Mouse (Mus musculus): ENCODE measurements around the gene Zfp362. TPM values are rescaled to one million over a fixed set of nuclear protein-coding genes. Genes with fewer than 3 reads are reported as not detected.

The Zfp362 gene
- polyA plus RNA-seq, 1 experiment from 2014 or later, result 31.1 TPM

DNA sequence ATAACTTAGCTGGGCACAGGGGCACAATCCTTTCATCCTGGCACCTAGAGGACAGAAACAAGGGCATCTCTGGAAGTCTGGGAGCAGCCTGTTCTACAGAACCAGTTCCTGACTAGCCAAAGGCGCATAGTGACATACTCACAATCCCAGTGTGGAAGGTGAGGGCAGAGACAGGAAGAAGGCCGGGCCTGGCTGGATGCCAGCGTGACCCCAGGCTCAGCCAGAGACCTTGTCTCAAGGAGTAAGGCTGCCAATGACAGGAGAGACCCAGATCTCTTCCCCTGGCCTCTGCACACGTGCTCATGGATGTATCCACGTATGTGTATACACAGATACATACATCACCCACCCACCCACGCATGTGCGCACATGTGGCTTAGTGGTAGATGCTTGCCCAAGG, 23.8 kb downstream of the Zfp362 start:
- Histone ChIP-seq H3K4me3 (ENCODE audit: low read depth, low read length) (no peak overlapping the region), H3K9ac (replicated peaks; ENCODE audit: low read length) (no peak overlapping the region), H3K27me3 (ENCODE audit: control insufficient read depth, insufficient read depth, low read length) (no peaks in the 10 kb centered on the region), H3K27ac (replicated peaks; ENCODE audit: low read depth, low read length) (no peak overlapping the region), H3K4me1 (ENCODE audit: control insufficient read depth, insufficient read depth, low read length) (no peaks in the 10 kb centered on the region), H3K4me2 (ENCODE audit: low read depth, low read length) (no peak overlapping the region), H3K9me3 (replicated peaks; ENCODE audit: control insufficient read depth, low read length) (no peaks in the 10 kb centered on the region), H3K36me3 (replicated peaks; ENCODE audit: control insufficient read depth, insufficient read depth, low read depth, low read length) (peaks cover 18% of the 10 kb centered on the region)
- ATAC-seq (replicated peaks; ENCODE audit: insufficient number of reproducible peaks, low FRiP score, low TSS enrichment, low read depth) (no peak), DNase-seq (ENCODE audit: low spot score) (no peak)
- WGBS, result 89% methylated on average over 7 of the region's 7 CpGs

DNA sequence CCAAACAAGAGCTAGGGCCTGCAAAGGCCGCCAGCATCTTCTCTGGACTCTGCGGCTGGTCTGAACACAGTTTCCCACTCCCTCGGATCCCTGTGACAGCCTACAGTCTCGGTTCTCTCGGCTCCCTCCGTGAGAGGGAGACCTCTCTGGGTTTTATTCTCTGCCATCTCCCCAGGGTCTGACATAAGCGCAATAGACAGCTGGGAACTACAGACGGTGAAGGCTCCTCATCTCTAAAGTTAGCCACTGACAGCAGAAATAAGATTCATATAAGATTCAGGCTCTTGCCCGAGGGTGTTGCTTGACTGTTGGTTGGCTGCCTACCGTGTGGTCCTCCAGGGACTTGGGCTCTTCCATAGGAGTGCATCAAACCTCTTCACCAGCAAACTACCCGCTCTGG, 28.3 kb downstream of the Zfp362 start:
- Histone ChIP-seq H3K4me3 (ENCODE audit: low read depth, low read length) (no peak overlapping the region), H3K9me3 (replicated peaks; ENCODE audit: control insufficient read depth, low read length) (no peaks in the 10 kb centered on the region), H3K36me3 (replicated peaks; ENCODE audit: control insufficient read depth, insufficient read depth, low read depth, low read length) (peaks cover 16% of the 10 kb centered on the region), H3K9ac (replicated peaks; ENCODE audit: low read length) (no peak overlapping the region), H3K27ac (replicated peaks; ENCODE audit: low read depth, low read length) (no peak overlapping the region), H3K27me3 (ENCODE audit: control insufficient read depth, insufficient read depth, low read length) (no peaks in the 10 kb centered on the region), H3K4me2 (ENCODE audit: low read depth, low read length) (no peak overlapping the region), H3K4me1 (ENCODE audit: control insufficient read depth, insufficient read depth, low read length) (no peaks in the 10 kb centered on the region)
- no peak for DNase-seq (ENCODE audit: low spot score)
- 85% methylated on average over 11 of the region's 11 CpGs for WGBS
- no peak for ATAC-seq (replicated peaks; ENCODE audit: insufficient number of reproducible peaks, low FRiP score, low TSS enrichment, low read depth)

DNA sequence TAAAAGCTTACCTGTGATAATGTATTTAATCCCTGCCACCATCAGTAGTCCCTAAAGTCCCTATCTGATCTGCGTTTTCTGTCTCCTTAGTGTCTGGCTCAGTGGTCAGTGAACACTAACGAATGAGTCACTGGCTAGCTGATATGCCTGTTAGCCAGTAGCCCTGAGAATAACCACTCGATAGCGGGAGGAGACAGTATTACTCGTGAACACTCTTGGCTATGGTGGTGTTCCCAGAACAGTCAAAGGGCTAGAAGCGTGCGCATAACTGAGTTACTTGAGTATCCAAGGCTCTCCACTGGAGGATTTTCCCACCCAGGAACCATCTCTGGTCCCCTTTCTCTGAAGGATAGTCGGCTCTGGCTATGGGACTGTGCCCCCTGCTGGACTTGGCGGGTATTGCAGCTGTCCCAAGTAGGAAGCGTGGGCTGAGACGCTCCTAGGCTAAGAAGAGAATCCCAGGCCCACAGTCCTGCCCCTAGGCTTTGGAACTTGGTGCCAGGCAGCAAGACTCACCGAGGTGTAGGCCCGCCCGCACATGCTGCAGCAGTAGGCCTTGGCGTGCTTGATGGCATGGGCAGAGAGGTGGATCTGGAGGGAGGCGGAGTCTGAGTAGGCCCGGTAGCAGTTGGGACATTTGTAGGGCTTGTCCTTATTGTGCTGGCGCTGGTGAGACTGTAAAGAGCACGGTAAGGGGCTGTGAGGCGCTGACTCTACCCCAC, 29.1 kb downstream of the Zfp362 start:
- no peaks in the 10 kb centered on the region for H3K4me1 ChIP-seq (ENCODE audit: control insufficient read depth, insufficient read depth, low read length)
- WGBS, result 49% methylated on average over 20 of the region's 20 CpGs
- H3K27me3 ChIP-seq (ENCODE audit: control insufficient read depth, insufficient read depth, low read length), result no peaks in the 10 kb centered on the region
- no peak overlapping the region for H3K4me2 ChIP-seq (ENCODE audit: low read depth, low read length)
- ATAC-seq (replicated peaks; ENCODE audit: insufficient number of reproducible peaks, low FRiP score, low TSS enrichment, low read depth) (peak; percentile 35; the same call in 1 of the 2 replicates), DNase-seq (ENCODE audit: low spot score) (peak; percentile 84)
- H3K27ac ChIP-seq (replicated peaks; ENCODE audit: low read depth, low read length), result no peak overlapping the region
- H3K9me3 ChIP-seq (replicated peaks; ENCODE audit: control insufficient read depth, low read length), result no peaks in the 10 kb centered on the region
- no peak overlapping the region for H3K4me3 ChIP-seq (ENCODE audit: low read depth, low read length)
- no peak overlapping the region for H3K9ac ChIP-seq (replicated peaks; ENCODE audit: low read length)
- peaks cover 13% of the 10 kb centered on the region for H3K36me3 ChIP-seq (replicated peaks; ENCODE audit: control insufficient read depth, insufficient read depth, low read depth, low read length)

DNA sequence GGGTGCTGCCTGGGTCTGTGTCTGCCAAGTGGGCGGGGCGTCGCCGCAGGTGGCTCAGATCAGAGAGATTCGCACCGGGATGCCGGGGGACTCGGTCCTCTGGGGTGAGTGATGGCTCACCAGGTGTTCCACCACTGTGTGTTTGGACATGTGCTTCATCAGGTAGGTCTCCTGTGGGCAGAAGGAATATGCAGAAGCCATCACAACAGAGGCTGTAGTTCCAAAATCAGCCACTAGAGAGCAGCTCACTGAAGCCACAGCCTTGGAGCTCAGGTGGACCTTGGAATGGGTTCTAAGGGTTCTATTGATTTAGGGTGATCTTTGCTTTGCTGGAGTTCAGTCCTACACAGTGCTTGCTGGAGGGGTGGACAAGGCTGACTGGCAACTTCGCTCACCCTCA, 31.4 kb downstream of the Zfp362 start:
- ATAC-seq (replicated peaks; ENCODE audit: insufficient number of reproducible peaks, low FRiP score, low TSS enrichment, low read depth), result no peak

DNA sequence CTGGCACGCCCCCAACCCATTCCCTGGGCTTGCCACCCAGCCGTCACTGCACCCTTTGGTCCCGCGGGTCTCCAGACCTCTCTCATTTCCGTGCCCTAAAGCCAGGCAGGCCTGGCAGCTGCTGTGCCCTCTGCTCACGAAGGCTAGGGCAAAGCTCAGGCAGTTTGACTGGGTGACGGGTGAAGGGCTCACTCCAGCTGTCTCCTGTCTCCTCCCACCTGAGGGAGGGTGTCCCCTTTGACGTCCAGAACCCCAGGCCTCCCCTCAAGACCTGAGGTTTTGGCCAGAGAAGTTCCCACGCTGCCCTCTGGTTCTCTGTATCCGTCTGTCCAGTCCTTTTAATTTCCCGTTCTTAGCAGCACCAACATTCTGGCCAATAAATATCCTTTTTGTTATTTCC, 32.0 kb downstream of the Zfp362 start:
- DNase-seq (ENCODE audit: low spot score) (no peak), ATAC-seq (replicated peaks; ENCODE audit: insufficient number of reproducible peaks, low FRiP score, low TSS enrichment, low read depth) (no peak)
- Histone ChIP-seq H3K27ac (replicated peaks; ENCODE audit: low read depth, low read length) (no peak overlapping the region), H3K4me2 (ENCODE audit: low read depth, low read length) (no peak overlapping the region), H3K4me3 (ENCODE audit: low read depth, low read length) (no peak overlapping the region), H3K9ac (replicated peaks; ENCODE audit: low read length) (no peak overlapping the region), H3K27me3 (ENCODE audit: control insufficient read depth, insufficient read depth, low read length) (no peaks in the 10 kb centered on the region), H3K9me3 (replicated peaks; ENCODE audit: control insufficient read depth, low read length) (no peaks in the 10 kb centered on the region), H3K4me1 (ENCODE audit: control insufficient read depth, insufficient read depth, low read length) (no peaks in the 10 kb centered on the region), H3K36me3 (replicated peaks; ENCODE audit: control insufficient read depth, insufficient read depth, low read depth, low read length) (peaks cover 11% of the 10 kb centered on the region)
- 92% methylated on average over 11 of the region's 11 CpGs for WGBS

More for the DNA sequence above, 31.4 kb downstream of the Zfp362 start:
- WGBS, result 84% methylated on average over 9 of the region's 9 CpGs
- Histone ChIP-seq H3K4me3 (ENCODE audit: low read depth, low read length) (no peak overlapping the region), H3K9me3 (replicated peaks; ENCODE audit: control insufficient read depth, low read length) (no peaks in the 10 kb centered on the region), H3K9ac (replicated peaks; ENCODE audit: low read length) (no peak overlapping the region), H3K36me3 (replicated peaks; ENCODE audit: control insufficient read depth, insufficient read depth, low read depth, low read length) (peaks cover 11% of the 10 kb centered on the region), H3K27me3 (ENCODE audit: control insufficient read depth, insufficient read depth, low read length) (no peaks in the 10 kb centered on the region), H3K27ac (replicated peaks; ENCODE audit: low read depth, low read length) (no peak overlapping the region), H3K4me1 (ENCODE audit: control insufficient read depth, insufficient read depth, low read length) (no peaks in the 10 kb centered on the region), H3K4me2 (ENCODE audit: low read depth, low read length) (no peak overlapping the region)
- peak; percentile 68 for DNase-seq (ENCODE audit: low spot score)

DNA sequence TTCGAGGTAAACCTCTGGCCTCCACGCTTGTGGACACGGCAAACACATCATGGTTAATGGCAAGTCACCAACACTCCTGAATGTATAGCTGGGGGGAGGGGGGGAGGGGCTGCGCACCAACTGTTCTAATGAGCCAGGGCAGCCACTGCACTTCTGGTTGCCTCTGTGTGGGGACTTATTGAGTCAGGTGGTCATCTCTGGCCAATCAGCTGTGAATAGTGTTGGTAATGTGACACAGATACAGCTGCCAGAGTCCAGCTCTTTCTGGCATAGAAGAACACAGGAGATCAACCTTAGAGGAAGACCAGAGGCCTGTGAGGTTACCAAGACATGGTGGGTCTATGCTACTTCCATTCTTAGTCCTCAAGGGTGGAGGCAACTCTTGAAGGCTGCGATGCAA, 35.1 kb downstream of the Zfp362 start:
- 84% methylated on average over 5 of the region's 5 CpGs for WGBS
- H3K27me3 ChIP-seq (ENCODE audit: control insufficient read depth, insufficient read depth, low read length), result no peaks in the 10 kb centered on the region
- H3K36me3 ChIP-seq (replicated peaks; ENCODE audit: control insufficient read depth, insufficient read depth, low read depth, low read length), result peaks cover 6% of the 10 kb centered on the region
- H3K9ac ChIP-seq (replicated peaks; ENCODE audit: low read length), result no peak overlapping the region
- H3K27ac ChIP-seq (replicated peaks; ENCODE audit: low read depth, low read length), result no peak overlapping the region
- H3K4me1 ChIP-seq (ENCODE audit: control insufficient read depth, insufficient read depth, low read length), result no peaks in the 10 kb centered on the region
- no peak overlapping the region for H3K4me2 ChIP-seq (ENCODE audit: low read depth, low read length)
- ATAC-seq (replicated peaks; ENCODE audit: insufficient number of reproducible peaks, low FRiP score, low TSS enrichment, low read depth) (no peak), DNase-seq (ENCODE audit: low spot score) (peak; percentile 26)
- no peak overlapping the region for H3K4me3 ChIP-seq (ENCODE audit: low read depth, low read length)
- H3K9me3 ChIP-seq (replicated peaks; ENCODE audit: control insufficient read depth, low read length), result no peaks in the 10 kb centered on the region

DNA sequence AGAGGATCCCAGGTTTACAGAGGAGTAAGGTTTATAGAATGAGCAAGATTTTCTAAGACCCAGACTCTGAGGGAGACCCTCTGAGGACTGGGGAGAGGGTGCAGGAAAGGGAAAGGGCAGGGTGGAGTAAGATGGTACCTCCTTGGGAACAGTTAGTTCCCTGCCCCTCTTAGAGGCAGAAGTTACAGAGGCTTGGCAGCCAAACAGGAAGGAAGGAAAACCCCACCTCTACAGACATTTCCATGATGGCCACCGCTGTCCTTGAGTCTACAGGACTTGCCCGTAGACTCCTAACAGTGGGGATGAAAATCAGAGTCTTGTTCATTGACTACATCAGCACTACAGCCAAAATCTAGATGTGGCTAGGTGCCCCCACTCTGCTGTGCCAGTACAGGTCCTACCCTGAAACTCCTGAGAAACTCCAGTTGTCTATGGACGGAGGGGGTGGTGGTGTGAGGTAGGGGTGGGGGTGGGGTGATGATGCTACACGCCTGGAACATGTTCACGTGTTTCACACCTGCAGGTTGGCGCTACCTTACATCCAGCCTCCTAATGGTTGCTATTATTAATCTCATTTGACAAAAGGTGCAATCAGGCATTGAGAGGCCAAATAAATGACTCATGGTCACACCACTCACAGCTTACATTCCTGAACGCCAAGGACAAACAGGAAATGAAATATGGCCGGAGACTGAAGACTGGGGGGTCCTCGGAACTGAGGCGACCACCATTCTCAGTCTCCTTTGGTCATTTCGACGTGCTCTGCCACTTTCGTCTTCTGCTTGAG, 36.1 kb downstream of the Zfp362 start:
- WGBS, result 89% methylated on average over 13 of the region's 13 CpGs
- ATAC-seq (replicated peaks; ENCODE audit: insufficient number of reproducible peaks, low FRiP score, low TSS enrichment, low read depth) (no peak), DNase-seq (ENCODE audit: low spot score) (no peak)
- H3K9ac ChIP-seq (replicated peaks; ENCODE audit: low read length), result no peak overlapping the region
- no peaks in the 10 kb centered on the region for H3K9me3 ChIP-seq (replicated peaks; ENCODE audit: control insufficient read depth, low read length)
- H3K27ac ChIP-seq (replicated peaks; ENCODE audit: low read depth, low read length), result no peak overlapping the region
- H3K4me1 ChIP-seq (ENCODE audit: control insufficient read depth, insufficient read depth, low read length), result no peaks in the 10 kb centered on the region
- H3K27me3 ChIP-seq (ENCODE audit: control insufficient read depth, insufficient read depth, low read length), result no peaks in the 10 kb centered on the region
- no peak overlapping the region for H3K4me2 ChIP-seq (ENCODE audit: low read depth, low read length)
- H3K4me3 ChIP-seq (ENCODE audit: low read depth, low read length), result no peak overlapping the region
- peaks cover 6% of the 10 kb centered on the region for H3K36me3 ChIP-seq (replicated peaks; ENCODE audit: control insufficient read depth, insufficient read depth, low read depth, low read length)

DNA sequence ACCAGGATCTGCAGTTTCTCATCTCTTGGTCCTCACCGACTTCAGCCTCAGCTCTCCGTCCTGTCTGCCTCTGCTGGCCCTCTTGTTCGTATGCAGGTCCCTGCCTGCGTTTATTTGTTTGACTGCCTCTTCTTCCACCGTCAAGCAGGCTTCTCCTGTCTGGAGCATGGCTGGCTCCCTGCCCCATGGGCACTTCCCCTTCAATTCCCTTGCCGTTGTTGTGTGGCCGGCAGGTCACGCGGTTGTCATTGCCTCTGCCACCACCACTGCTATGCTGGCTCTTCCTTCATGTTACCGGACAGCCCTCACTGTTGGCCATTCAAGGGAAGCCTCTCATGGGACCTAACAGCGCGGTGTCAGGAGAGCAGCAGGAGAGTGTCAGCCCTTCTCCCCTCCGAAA, 37.7 kb downstream of the Zfp362 start:
- H3K27me3 ChIP-seq (ENCODE audit: control insufficient read depth, insufficient read depth, low read length), result no peaks in the 10 kb centered on the region
- no peaks in the 10 kb centered on the region for H3K9me3 ChIP-seq (replicated peaks; ENCODE audit: control insufficient read depth, low read length)
- H3K4me1 ChIP-seq (ENCODE audit: control insufficient read depth, insufficient read depth, low read length), result no peaks in the 10 kb centered on the region
- no peak for DNase-seq (ENCODE audit: low spot score)
- H3K4me3 ChIP-seq (ENCODE audit: low read depth, low read length), result no peak overlapping the region
- no peak overlapping the region for H3K27ac ChIP-seq (replicated peaks; ENCODE audit: low read depth, low read length)
- no peak overlapping the region for H3K9ac ChIP-seq (replicated peaks; ENCODE audit: low read length)
- WGBS, result 71% methylated on average over 13 of the region's 13 CpGs
- ATAC-seq (replicated peaks; ENCODE audit: insufficient number of reproducible peaks, low FRiP score, low TSS enrichment, low read depth), result no peak
- no peak overlapping the region for H3K4me2 ChIP-seq (ENCODE audit: low read depth, low read length)
- H3K36me3 ChIP-seq (replicated peaks; ENCODE audit: control insufficient read depth, insufficient read depth, low read depth, low read length), result no peaks in the 10 kb centered on the region; the same call in 1 of the 2 replicates

Data from embryonic facial prominence, embryonic 11.5 days (tissue).